Mouse (Mus musculus): Measurements from ENCODE around the gene Mipep. TPM values are rescaled to one million over a fixed set of nuclear protein-coding genes. Genes with fewer than 3 reads are reported as not detected.

The Mipep gene
- polyA plus RNA-seq, 1 experiment, result 9.2 TPM

DNA sequence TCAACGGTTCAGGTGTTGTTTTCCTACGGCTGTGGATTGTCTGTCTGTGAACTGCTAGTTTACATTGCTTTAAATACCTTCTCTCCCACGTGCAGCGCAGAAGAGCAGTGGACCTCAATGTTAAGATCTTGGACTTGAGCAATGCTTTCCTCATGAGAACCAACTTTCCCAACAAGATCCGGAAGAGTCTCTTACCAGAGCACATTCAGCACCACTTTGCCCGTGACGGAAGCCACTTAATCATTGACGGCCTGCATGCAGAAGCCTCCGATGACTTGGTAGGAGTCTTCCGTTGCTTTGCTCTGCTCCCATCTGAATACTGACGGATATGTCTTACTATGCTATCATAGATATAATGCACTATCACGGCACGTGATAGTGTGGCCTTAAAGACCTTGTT lies 17.7 kb downstream of the Mipep start:
- DNase-seq (ENCODE audit: low read depth), result no peak

DNA sequence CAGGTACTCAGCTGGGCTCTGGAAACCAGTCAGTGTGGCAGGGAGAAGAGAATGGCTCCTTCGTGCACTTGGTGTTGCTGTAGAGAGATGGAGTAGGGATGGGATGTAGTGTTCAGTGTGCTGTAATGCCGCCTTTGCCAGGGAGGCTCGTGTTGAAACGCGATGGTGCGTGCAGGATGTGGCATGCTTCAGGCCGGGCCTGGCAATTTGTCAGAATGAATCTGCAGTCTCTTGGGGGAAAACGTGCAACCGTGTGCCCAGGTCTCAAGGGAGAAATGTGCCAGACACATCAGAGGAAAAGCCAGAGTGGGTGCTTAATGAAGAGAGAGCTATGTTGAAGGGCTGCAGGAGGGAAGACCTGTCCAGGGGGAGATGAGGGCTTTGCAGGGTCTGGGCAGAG lies 20.6 kb downstream of the Mipep start:
- no peak for DNase-seq (ENCODE audit: low read depth)

DNA sequence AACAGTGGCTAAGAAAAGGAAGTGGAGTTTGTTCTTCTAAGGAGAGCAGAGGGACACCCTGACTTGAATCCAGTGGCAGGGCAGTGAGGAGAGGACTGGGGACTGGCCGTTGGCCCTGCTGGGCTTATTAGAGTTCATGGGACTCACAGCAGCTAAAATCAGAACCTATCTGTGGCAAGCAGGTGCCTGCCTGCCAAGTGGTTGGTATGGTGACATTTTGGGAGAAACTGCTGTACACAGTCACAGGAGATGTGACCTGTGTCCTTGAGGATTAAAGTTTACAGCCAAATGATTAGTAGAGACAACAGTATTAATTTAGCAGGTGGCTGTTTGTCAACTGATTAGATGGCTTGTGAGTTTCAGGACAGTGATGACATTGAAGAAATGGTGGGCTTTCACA lies 21.5 kb downstream of the Mipep start:
- DNase-seq (ENCODE audit: low read depth), result no peak

DNA sequence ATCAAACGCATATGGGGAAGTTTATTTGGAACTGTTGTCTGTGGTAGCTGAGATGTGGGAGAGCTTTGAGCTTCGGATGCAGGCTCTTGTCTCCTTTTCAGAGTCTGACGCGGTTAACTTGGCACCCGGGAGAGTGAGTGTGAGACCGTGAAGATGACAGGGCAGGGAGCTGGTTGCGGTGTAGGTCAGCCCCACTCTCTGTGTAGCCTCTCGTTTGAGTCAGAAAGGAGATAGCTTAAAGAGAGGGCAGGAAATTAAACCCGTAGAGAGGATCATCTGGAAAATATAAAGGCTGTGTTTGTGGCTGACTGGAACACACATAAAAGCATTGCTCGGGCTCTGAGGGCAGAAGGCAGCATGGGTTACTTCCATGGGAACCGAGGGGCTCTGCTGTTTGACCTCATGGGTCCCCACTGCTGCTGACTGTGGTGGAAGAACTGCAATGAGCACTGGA lies 22.5 kb downstream of the Mipep start:
- no peak for DNase-seq (ENCODE audit: low read depth)

DNA sequence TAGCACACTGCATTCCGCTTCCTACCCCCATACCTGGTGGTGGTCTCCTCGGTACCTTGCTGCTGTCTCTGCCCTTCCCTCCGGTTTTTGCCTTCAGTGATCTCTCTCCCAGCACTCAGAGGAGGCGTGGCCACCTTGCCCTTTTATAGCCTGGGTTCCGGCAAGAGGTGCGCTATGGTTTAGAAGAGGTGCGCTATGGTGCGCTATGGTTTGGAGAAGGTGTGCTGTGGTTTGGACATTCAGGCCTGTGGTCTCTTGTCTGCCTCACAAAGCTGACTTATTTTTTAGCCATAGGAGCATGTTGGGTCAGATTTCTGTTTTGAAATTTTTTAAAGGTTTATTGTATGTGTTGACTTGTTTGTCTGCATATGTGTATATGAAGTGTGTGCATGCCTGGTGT lies 25.5 kb downstream of the Mipep start:
- no peak for DNase-seq (ENCODE audit: low read depth)

DNA sequence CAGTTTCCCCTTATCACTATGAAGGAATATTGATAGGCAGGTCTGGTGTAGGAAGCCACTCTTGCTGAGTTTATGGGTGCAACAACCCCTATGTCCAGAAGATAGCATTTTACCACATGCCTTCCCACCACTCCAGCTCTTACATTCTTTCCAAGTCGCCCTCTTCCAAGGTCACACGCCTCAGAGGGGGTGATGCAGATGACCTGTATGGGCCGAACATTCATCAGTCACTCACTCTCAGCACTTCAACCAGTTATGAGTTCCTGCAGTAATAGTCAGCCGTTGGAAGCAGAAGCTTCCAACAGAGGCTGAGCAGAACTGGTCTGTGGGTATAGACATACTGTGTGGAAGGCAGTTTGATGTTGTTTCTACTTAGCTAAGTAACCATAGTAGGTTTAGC lies 27.2 kb downstream of the Mipep start:
- DNase-seq (ENCODE audit: low read depth), result no peak

DNA sequence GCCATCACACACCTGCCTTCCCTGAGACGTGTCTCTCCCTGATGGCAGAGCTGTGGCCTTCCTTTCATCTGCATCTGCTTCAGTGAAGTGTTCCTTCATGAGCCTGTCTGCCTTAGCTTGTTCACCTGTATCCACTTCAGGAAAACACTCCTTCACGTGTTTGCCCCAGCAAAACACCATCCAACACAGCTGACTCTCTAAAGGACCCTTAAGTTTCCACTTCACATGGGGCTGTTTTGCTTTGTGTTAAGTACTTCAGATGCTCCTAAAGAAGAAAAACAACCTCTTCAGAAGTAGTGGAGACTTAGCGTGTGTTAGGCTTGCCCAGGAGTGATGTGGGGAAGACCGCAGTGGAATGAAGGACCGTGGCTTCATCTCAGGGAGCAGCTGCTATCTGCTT lies 30.7 kb downstream of the Mipep start:
- DNase-seq (ENCODE audit: low read depth), result no peak

DNA sequence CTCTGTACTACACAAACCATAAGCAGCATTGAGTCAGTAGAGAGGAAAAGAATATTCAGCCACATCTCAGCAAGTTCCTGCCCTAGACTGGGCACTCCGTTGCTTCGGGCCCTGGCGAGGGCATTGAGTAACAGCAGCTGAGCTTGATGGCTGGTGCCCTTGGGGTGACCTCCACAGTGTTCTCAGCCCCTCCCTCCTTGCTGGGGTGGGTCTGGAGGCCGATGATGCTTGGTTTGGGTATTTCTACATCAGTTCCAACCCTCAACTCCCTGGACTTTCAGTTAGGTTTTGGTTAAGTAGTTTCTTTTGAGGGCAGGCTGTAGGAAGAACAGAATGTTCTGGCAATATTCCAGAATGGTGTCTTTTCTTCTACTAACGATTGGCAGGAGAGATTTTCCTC lies 33.7 kb downstream of the Mipep start:
- no peak for DNase-seq (ENCODE audit: low read depth)

DNA sequence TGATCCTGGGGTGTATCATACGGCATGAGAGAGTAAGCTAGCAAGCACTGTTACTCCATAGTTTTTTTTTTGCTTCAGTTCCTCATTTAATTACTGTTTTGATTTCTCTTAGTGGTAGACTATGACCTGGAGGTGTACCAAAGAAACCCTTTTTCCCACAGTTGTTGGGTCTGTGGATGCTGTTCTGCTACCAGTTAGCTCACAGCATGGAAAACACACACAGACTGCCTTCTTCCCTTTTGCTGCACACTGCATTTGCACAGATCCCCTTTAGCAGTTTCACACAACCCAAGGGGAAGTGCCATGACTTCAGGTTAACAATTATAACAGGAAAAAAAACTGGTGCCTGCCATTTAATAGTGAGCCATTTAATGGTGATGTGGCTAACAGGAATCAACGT lies 45.7 kb downstream of the Mipep start:
- DNase-seq (ENCODE audit: low read depth), result no peak

DNA sequence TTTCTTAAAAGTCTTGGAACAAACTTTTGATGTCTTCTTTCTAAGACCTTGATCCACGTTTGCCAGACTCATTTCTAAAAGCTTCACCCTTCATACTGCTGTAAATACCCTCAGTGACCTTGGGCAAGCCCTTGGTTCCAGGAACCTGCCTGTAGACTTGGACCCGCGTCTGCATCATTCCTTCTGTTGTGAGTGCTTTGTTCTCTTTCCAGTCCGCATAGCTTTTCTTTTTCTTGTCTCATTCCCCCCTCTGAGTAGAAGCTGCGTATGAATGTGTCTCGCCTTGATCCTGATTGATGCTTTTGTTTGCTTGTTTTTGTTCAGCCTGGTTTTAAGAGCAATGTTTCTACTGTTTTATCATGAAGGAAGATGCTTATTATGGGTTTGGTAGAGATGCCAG lies 52.3 kb downstream of the Mipep start:
- no peak for DNase-seq (ENCODE audit: low read depth)

DNA sequence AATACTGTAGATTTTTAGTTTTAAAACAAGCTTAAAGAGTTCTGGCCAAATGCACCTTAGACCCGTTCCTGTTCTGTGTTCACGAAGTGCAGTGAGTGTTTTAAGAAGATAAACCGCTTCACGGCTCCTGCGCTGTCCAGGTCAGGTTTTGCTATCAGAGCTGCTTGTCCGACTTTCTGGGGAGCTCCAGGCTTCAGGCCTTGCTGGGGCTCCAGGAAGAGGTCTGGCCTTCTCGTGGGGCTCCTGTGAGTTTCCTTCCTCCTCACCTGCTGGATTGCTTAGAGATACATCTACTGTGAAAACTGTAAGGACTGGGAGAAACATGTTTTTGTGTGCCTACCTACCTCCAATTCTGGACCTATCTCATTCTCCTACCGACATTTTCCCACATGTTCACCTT lies 55.3 kb downstream of the Mipep start:
- no peak for DNase-seq (ENCODE audit: low read depth)

DNA sequence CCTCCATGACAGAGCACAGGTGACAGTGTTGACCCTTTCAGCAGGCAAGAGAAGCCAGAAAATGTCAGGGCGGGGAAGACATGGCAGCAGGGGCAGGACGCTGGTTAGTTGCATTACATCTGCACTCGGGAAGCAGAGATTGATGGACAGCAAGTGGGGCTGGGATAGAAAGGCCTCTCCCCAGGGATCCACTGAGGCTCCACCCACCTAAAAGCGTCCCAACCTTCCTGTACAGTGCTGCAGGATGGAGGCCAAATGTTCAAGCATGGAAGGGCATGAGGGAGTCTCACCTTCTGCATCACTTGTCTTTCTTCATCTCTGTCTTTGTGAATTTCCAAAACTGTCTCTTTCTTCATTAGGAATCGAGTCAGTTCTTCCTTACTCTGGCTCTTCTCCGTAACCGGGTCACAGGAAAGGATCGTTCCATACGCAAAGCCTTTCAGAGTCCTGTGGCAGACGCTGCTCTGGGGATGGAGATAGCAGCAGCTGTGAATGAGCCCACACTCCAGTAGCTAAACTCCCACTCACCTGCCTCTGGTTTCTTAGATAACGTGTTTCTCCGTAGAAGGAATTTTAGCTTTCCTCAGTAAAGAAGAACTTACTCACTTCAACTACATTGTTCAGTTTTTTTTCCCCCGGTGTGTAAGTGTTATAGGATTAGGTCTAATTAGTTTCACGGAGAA lies 57.7 kb downstream of the Mipep start:
- no peak for DNase-seq (ENCODE audit: low read depth)

DNA sequence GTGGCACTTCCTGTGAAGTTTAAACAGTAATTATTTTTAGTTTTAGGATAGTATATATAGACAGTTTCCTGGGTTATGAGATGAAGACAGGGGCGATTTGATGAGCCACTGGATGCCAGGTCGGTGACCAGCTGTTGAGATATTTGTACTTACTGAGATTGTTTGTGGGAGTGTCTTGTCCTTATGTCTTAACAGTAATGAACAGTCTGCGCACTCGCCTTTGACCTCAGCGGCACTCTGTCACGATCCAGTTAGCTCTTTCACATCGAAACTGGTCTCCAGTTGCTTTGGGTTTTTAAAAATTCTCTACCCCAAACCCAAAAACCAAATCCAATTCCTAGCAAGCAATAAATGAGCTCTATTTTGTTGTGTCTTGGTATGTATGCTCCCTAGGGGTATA lies 59.2 kb downstream of the Mipep start:
- no peak for DNase-seq (ENCODE audit: low read depth)

DNA sequence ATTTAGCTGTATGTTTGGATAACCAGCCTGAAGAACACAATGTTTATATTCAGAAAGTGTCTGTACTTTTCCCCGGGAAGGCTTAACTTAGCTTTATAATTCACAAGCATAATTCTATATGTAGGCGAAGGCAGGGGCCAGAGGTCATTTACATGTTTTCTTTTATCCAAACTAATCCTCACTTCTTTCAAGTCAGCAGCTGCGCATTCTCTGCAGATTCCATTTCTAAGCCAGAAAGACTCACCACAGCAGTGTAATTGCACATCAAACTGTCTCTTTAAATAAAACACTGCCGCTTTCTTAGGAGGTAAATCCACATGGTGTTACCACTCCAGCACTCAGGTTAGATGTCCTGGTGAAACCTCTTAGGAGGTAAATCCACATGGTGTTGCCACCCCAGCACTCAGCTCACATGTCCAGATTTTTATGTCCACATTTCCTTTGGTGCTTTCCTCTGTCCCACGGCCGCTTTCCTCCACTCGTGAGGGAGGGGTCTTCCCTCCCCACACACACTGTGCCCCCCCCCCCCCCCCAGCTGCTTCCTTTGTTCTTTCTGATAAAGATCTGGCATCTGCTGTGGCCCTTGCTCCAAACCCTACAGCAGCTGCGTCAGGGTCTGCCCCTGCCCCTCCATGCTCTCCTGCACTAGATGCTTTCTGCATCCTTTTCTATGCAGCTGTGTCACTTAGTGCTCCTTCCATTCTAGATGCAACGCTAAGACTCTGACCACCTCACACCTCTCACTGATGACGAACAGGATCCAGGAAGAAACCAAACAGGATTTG lies 61.1 kb downstream of the Mipep start:
- DNase-seq (ENCODE audit: low read depth), result no peak

DNA sequence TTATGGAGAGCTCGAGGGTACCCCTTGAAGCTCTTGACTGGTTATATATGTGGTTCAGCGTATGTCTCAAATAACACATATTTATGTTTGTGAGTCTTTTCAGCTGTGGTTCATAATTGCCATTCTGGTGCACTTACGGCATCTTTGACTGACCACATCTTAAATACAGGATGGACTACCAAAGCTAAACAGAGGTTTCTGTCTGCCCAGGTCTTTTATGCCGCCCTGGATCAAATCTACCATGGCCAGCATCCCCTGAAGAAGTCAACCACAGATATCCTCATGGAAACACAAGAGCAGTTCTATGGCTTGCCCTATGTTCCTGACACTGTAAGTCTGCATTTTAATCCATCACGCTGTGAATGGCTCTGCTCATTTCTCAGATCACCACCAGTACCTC lies 61.8 kb downstream of the Mipep start:
- no peak for DNase-seq (ENCODE audit: low read depth)

DNA sequence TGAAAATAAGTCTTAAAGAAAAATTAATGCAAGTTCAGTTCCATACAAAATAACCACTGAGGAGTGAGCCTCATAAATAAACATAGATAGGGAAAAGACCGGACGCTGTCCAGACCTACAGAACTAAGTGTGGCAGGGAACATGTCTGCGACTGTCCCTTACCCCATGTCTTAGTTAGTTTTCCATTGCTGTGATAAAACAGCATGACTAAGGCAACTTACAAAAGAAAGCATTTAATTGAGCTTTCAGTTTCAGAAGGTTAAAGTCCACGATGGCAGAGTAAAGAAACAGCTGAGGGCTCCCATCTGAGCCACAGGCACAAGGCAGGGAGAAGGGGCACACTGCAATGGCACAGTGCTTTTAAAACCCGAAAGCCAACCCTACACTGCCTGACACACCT lies 63.8 kb downstream of the Mipep start:
- no peak for DNase-seq (ENCODE audit: low read depth)

DNA sequence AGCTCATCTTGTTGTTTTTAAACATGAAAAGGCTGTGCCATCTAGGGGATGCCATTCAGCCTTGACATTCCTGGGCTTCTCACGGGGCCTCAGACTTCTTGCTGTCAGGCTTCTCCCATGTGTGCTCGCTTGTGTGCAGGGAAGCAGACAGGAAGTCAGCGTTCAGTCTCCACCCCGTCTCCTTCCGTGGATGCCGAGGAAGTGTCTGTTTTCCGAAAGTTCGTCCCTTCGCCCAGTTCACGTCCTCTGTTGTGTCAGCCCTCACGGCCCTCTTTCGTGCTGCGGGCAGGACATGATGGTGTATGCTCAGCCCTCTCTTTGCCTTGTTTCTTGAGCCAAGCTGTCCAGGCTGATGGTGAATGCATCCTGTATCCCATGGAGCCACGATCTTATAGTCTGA lies 65.7 kb downstream of the Mipep start:
- DNase-seq (ENCODE audit: low read depth), result no peak

DNA sequence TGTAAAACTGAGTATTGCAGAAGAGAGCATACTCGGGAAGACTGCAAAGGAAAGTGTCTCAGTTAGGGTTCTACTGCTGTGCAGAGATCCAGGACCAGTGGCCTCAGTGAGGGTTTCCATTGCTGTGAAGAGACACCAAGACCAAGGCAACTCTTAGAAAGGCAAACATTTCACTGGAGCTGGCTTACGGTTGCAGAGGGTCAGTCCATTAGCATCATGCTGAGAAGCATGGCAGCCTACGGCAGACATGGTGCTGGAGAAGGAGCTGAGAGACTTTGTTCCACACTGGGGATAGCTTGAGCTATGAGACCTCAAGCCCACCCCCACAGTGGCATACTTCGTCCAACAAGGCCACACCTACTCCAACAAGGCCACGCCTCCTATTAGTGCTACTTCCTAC lies 67.3 kb downstream of the Mipep start:
- DNase-seq (ENCODE audit: low read depth), result no peak

DNA sequence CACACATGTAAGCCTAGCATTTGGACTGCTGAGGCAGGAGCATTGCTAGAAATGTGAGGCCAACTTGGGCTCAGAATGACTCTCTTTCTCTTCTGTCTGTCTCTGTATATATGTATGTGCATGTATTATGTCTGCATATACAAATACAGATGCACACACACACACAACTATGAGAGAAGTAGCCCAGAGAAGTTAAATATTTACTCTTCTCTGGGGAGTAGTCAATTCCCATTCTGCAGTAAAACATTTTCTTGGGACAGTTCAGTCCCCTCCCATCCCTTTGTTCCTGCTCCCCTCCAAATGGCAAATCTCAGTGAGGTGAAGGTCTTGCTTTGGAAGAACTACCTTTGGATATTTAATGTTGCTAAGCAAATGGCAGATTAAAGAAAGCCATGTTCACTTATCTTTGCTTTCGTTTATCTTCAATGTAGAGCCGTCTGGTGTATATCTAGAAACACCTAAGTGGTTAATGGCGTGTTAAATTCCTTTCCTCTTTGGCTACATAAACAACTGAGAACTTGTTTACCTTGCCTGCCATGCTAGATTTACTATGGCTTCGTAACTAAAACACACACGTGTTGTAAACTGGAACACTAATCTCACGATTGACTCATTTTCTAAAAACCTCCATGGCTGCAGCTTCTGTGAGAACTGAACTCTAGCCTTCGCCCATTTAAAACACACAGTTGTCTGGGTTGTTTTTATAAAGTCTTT lies 72.0 kb downstream of the Mipep start:
- no peak for DNase-seq (ENCODE audit: low read depth)

DNA sequence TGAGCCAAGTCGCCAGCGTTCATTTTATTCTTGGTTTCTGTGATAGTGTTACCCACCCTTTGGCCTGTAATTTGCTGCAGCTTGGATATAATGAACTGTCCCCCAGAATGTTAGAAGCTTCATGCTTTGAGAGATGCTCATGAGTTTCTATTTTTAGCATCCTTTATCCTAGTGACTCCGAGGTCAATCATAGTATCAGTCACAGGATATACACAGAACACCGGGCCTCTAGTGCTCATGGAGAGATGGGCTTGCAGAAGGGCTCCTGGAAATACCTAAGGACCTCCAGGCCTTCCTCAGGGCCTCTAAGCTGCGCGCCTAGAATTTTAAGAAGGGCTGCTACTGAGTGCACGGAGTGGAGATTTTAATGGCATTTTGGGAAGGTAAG lies 72.5 kb downstream of the Mipep start:
- no peak for DNase-seq (ENCODE audit: low read depth)

DNA sequence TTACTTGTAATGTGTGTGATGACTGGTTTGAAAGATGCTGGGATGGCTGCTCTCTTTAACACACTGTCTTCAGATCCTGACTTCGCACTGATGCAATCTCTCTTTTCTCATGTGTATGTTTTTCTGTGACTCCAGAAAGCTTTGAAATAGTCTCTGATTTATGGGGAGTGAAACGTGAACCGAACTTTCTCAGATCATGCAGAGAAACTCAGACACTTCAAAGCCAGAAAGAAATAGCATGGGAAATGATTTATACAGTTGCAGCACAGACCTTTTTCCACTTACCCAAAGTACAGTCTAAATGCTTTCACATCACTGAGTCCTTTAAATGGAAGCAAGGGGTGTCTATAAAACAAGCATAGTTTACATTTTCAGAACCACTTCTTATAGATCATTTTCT lies 79.0 kb downstream of the Mipep start:
- DNase-seq (ENCODE audit: low read depth), result no peak

DNA sequence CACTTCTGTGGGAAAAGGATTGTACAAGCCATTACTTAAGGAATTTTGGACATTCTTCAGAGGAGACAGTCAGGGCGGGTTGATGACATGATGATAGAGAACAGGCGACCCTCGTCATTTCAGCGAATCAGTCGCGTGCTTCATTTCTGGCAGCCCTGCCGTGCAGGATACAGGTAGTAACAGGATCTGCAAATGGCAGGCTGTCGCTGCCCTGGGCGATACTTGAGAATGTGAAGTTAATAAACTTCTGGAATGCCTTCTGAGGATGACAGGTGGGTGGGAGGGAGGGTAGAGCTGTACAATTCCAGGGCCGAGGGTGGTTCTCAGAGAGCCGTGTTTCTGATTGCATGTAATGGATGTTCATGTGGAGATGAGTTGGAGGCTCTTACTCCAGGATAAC lies 82.0 kb downstream of the Mipep start:
- no peak for DNase-seq (ENCODE audit: low read depth)

DNA sequence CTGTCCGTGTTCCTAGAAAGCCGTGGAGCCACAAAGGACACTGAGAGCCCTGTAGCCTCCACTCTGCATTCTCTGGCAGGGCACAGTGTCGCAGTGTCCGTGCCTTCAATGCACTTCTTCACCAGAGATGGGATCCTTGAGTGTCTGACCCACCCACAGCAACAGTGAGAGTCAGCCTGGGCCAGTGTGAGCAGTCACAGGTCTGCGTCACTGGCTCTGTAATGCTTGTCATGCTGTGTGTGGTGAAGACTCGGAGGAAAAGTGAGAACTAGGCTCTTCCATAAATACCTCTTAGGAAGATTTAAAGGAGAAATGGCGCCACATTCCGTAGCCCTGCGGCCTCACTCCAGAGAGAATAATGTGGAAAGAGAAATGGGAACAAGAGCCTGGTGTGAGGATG lies 84.0 kb downstream of the Mipep start:
- DNase-seq (ENCODE audit: low read depth), result no peak
